Mouse (Mus musculus) ovary, postnatal 36 days (tissue): Measurements from ENCODE around the gene Fbrsl1.

Experiments
- DNase-seq: peaks from one replicate; pipeline ENCODE4 v3.0.0; 2022; ENCODE audit warnings: low spot score, mixed read lengths

Gene Fbrsl1

GRCm38 (mm10) chr5:110415022-110415421, 33.3 kb downstream of the Fbrsl1 start:
- no peak for DNase-seq

DNA sequence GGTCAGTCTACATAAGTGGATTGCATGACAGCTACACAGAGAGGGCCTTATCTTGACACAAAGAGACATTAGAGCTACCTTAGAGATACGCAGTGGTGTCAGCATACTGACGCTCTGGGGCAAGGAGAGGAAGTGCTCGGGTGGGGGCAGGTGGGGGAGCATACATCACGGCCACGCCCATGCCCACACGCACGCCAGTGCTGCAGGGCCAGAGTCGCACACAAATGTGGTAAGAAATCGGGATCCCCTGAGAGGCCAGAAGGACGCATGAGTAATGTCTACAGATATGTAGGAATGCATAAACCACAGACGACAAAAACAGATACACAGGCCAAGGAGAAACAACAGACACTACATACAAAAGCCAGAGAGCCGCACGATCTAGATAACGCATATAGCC, 35.3 kb downstream of the Fbrsl1 start:
- no peak for DNase-seq

- DNase-seq, result no peak
These were observed 37.9 kb downstream of the Fbrsl1 start for GRCm38 (mm10) chr5:110410386-110410785.

- no peak for DNase-seq
These were observed 39.3 kb downstream of the Fbrsl1 start for GRCm38 (mm10) chr5:110408967-110409366.

- DNase-seq, result no peak
These were observed 42.1 kb downstream of the Fbrsl1 start for GRCm38 (mm10) chr5:110406065-110406714.

- DNase-seq, result no peak
These were observed 44.4 kb downstream of the Fbrsl1 start for GRCm38 (mm10) chr5:110403931-110404330.

DNA sequence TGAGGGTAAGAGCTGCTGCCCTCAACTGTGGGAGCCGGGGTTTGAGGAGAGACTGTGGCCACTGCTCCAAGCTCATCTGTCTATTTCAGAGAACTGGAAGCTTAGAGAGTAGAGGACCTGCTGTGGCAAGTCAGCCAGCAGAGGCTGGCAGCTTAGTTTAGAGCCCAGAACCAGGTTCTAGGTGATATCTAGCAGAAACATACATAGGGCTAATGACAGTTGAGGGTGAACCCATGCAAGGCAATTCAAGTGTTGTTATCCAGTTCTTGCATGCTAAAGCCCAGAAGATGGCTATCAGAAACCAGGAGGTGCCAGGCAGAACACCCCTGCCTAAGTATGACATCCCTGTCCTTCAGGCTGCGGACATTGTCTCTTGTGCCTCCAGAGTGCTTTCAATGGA, 45.7 kb downstream of the Fbrsl1 start:
- no peak for DNase-seq

DNA sequence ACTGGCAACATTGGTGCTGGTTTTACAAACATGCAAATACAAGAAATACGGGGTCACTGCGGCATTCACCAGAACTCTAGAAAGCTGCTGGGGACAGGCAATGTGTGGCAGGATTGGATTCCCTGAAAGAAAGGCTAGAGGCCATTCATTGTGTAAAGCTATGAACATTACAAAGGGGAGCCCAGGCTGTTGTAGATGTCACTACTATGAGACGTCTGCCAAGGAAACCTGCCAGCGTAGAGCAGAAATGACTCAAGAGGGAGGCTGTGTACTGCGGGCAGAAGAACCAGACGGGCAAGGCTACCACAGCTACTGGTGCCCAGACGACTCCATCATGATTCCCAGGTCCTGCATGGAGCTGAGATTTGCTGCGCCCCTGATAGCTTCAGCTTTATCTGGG, 47.2 kb downstream of the Fbrsl1 start:
- no peak for DNase-seq

DNA sequence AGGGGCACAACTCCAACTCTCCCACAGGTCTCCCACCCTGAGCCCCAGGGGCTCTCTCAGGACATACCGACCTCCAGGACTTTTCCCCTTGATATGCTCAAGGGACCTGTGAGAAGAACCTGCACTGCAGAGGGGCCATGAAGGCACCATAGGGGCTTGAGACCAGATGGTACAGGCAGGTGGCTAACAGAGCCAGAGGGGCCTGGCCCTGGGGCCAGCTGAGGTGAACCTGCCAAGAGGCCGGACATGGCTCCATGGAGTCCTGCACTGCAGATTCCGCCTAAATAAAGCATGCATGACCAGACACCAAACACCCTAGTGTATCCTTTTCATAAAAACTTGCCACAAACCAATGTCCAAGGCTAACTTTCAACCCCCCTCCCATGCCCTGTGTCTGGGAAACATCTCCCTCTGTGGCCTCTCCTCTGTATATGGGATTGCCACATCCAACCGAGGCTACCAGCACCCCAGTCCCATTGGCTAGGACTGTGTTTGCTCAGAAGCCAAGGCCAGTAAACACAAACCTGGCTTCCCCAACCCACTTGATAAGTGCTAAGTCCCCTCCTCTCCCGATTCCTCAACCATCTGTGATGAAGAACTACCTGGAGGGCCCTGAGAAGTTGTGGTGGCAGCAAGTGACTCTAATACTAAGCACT, 53.2 kb downstream of the Fbrsl1 start:
- no peak for DNase-seq

- no peak for DNase-seq
These were observed 55.6 kb downstream of the Fbrsl1 start for GRCm38 (mm10) chr5:110392727-110393126.

DNA sequence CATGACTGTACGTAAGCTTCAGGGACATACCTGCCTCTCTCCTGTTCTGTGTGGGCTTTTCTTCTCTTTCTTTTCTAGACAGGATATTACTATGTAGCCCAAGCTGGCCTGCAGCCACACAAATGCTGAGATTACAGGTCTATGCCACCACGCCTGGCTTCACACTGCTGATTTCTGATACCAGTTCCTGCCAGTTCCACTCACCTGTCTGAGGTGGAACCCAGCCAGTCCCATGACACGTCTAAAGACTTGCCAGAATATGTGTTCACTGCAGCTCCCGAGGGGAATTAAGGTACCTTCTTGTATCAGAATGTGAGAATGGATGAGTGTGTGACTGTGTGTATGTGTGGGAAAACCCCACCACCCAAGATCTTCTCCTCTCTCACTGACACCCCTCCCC, 57.7 kb downstream of the Fbrsl1 start:
- no peak for DNase-seq

GRCm38 (mm10) chr5:110387332-110387731, 61.0 kb downstream of the Fbrsl1 start:
- DNase-seq, result no peak

- DNase-seq, result peak; percentile 83
These were observed 61.7 kb downstream of the Fbrsl1 start for GRCm38 (mm10) chr5:110386371-110387330.

DNA sequence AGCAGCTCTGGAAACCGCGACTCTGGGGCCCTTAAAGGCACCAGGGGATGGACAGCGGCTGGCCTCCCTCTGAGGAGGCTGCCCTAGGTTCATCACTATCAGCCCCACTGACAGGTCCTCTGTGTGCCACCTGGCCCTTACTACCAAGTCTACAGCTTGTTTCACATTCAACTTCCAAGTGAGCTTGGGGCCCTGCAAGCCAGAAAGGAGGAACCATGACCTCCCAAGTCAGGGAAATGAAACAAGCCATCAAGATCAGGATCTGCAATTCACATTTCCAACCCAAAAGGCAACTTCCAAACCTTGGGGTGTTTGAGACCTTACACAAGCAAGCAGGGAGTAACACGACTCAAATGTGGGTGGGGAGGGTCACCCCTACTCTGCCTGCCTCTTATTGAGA, 63.0 kb downstream of the Fbrsl1 start:
- DNase-seq, result no peak

DNA sequence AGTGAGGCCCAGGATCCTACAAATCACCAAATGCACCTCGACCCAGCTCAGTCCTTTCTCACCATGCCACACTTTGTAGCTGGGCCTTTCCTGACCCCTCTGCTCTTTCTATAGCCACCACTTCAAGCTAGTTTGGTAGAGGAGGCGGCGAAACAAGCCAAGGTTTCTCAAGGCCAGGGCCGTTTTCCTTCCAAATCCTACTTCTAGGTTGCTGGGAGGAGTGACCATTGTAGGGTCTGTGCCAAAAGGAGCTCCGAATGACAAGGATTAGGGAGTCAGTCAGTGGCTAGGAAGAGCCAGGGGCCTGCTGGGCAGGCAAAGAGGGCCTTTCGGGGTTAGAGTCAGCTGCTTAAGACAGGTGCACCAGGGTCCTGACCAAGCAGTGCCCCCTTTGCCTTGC, 63.8 kb downstream of the Fbrsl1 start:
- no peak for DNase-seq

DNA sequence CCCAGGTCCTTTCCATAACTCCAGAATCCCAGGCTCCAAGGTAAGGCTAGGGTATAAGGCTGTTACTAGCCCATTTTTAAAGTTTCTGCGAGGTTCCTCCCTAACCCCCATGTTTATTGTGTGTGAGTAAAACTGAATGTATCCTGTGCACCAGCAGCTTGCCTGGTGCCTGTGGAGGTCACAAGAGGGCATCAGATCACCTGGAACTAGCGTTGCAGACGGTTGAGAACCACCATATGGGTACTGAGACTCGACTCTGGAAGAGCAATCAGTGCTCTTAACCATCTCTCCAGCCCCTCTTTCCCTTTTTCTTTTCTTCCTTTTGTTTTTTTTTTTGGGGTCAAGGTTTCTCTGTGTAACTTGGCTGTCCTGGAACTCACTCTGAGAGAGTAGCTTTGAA, 68.5 kb downstream of the Fbrsl1 start:
- DNase-seq, result no peak

GRCm38 (mm10) chr5:110379086-110379485, 69.2 kb downstream of the Fbrsl1 start:
- DNase-seq, result no peak

GRCm38 (mm10) chr5:110378181-110378583, 70.1 kb downstream of the Fbrsl1 start:
- no peak for DNase-seq

DNA sequence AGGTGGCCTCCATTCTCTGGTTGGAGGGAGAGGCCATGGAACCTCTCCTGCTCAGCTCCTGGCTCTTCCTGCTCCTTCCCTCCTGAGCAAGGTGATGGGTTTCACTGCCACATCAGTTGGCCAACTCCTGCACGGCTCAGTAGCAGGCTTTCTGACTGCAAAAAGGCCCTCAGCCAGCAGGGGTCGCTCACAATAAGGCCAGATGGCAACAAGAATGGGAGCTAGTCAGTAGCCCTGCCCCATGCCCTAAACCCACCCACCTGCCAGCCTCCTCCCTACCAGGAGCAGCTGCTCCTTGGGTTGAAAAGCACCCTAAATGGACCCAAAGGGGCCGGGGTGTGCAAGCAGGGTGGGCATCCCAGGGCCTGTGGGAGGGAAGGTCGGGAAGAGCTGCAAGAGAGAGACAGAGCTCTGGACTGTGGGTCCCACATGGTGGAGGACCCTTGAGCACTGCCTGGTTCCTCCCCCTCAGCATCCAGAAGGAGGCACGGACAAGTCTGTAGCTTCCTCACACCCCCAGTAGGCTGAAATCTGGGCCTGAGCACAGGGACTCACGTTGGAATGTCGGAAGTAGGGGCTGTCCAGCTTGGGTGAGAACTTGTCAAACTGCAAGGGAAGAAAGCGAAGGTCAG, 71.4 kb downstream of the Fbrsl1 start:
- peak; percentile 74 for DNase-seq

DNA sequence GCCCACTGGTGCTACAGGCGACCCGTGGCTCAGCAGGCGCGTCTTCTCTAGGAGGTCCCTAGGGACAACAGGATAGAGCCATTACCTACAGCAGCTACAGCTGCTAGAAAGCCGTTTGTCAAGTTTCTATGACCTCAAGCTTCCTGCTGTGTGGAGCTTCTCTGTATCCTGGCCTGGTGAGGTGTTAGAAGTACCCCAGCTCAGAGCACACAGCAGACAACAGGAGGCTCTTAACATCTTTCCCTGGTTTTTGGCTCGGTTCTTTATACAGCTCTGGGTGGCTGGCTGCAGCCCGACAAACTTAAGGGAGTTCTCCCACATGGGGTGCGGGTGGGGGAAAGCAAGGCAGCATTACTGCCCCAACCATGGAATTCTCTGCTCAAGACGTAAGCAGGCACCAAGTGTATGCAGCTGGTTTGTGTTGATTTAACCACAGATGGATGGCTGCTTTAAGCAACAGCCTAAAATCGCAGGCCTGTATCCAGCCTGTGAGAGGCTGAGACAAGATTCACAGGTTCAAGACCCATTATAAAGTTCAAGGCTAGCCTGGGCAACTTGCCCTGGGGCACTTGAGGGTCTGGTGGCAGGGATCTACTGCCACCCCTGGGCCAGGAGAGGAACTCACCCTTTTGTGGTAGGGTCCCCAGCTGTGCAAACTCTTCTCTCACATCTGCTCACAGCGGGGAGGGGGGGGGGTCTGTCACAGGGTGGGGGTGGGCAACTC, 84.3 kb downstream of the Fbrsl1 start:
- DNase-seq, result no peak

DNA sequence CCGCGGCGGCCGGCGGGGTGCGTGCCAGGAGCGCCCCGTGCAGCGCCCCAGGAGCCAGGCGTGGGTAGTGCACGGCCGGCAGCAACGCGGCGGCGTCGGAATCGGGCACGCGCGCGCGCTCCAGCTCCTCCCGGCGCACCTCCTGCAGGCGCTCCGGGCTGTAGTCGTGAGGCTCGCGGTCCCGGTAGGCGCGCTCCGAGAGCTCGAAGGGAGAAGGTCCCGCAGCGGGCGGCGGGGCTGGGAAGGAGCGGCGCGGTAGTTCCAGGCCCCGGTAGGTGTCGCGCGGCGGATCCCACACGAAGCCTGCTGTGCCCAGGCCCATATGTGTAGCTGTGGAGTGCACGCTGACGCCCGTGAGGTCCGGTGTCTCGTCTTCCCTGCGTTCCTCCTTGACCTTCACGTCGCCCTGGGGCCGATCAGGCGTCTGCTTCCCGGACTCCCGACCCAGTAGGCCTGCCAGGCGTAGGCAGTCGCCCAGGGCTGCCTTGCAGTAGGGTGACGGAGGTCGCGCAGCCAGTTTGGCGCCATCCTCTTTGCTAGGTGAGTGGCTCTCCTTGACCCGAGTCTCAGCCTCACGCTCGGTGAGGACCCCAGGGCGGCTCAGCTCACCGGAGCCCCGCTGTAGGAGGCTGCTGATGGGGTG, 85.0 kb downstream of the Fbrsl1 start:
- peak; percentile 77 for DNase-seq
